Mouse (Mus musculus) limb, embryonic 14.5 days (tissue): Measurements from ENCODE around the gene Nol9. TPM values are rescaled to one million over a fixed set of nuclear protein-coding genes. Genes with fewer than 3 reads are reported as not detected.

Experiments used
- ATAC-seq: fragments of 200-750 bp; cut with Nextera tagmentation; 2 replicates; pipeline ENCODE4 v1.8.0; 2017; ENCODE audit warnings: low read depth, moderate number of reproducible peaks, moderate TSS enrichment; ENCODE audit not compliant: low FRiP score
- DNase-seq: peaks from one replicate; pipeline ENCODE4 v3.0.0-alpha.2; 2015; ENCODE audit warnings: low spot score
- H3K27ac ChIP-seq: fragments of 300-500 bp; sonication (generic); replicated peaks from 2 replicates; pipeline ENCODE4 v1.5.1; 2014; ENCODE audit warnings: low read depth, mild to moderate bottlenecking, low read length, moderate library complexity, mixed read lengths
- H3K27me3 ChIP-seq: fragments of 300-500 bp; sonication (generic); 2 replicates; pipeline ENCODE4 v1.6.1; 2014; ENCODE audit warnings: low read length, mixed read lengths; ENCODE audit not compliant: control insufficient read depth, insufficient read depth
- H3K36me3 ChIP-seq: fragments of 300-500 bp; sonication (generic); 2 replicates; pipeline ENCODE4 v1.6.1; 2014; ENCODE audit warnings: mild to moderate bottlenecking, low read length, moderate library complexity, mixed read lengths; ENCODE audit not compliant: control insufficient read depth, insufficient read depth
- H3K4me1 ChIP-seq: fragments of 300-500 bp; sonication (generic); 2 replicates; pipeline ENCODE4 v1.6.1; 2014; ENCODE audit warnings: antibody characterized with exemption, low read length, mixed read lengths; ENCODE audit not compliant: control insufficient read depth, insufficient read depth
- H3K4me2 ChIP-seq: fragments of 300-500 bp; sonication (generic); replicated peaks from 2 replicates; pipeline ENCODE4 v1.6.1; 2014; ENCODE audit warnings: low read depth, mild to moderate bottlenecking, low read length, moderate library complexity; ENCODE audit not compliant: severe bottlenecking
- H3K4me3 ChIP-seq: fragments of 300-500 bp; sonication (generic); replicated peaks from 2 replicates; pipeline ENCODE4 v1.5.1; 2014; ENCODE audit warnings: low read length
- H3K9ac ChIP-seq: fragments of 300-500 bp; sonication (generic); 2 replicates; pipeline ENCODE4 v1.6.1; 2014; ENCODE audit warnings: mild to moderate bottlenecking, low read depth, low read length, moderate library complexity; ENCODE audit not compliant: severe bottlenecking
- H3K9me3 ChIP-seq: fragments of 300-500 bp; sonication (generic); 2 replicates; pipeline ENCODE4 v1.6.1; 2016; ENCODE audit warnings: low read length; ENCODE audit not compliant: control insufficient read depth
- POLR2A ChIP-seq: fragments of 200-500 bp; IDR thresholded peaks from 2 replicates; pipeline ENCODE4 v1.8.0; 2012; ENCODE audit warnings: inconsistent platforms, mild to moderate bottlenecking, moderate library complexity, borderline replicate concordance; ENCODE audit not compliant: insufficient read depth, insufficient read length; ENCODE audit errors: extremely low read depth
- WGBS: fragments of 180-500 bp; shearing (Covaris S2); extraction: QIAGEN DNeasy Blood & Tissue Kit; methylation state at CpG from one replicate; pipeline ENCODE4 v1.1.7; 2014; 5-methylcytosine and 5-hydroxymethylcytosine counted together
- polyA plus RNA-seq, 2 experiments: library from polyadenylated mRNA; depleted of rRNA in 1 of 2; stranded (reverse) in 1 of 2; unstranded in 1 of 2; fragments of >200 nt; fragmentation: Nextera tagmentation in 1 of 2; extraction: Ambion mirVana in 1 of 2; gene quantifications; 2 replicates each; pipeline versions ENCODE4 v1.2.1 to v1.2.3; 2012 to 2014

Gene Nol9
- polyA plus RNA-seq, 2 experiments = 25.9 to 28.5 TPM

- 0% methylated on average over 37 of the region's 92 CpGs for WGBS
- Histone ChIP-seq H3K27me3 (no peaks in the 10 kb centered on the region), H3K9ac (peak overlapping the region; percentile 90), H3K4me1 (peaks cover 13% of the 10 kb centered on the region), H3K4me3 (peak overlapping the region; percentile 80), H3K27ac (no peak overlapping the region; the same call in 1 of the 2 replicates), H3K4me2 (peak overlapping the region; percentile 76), H3K36me3 (peaks cover 10% of the 10 kb centered on the region; the same call in 1 of the 2 replicates), H3K9me3 (no peaks in the 10 kb centered on the region)
- TF ChIP-seq POLR2A = 0 out of 2 replicates have a peak, but pooled peaks have one; percentile 33
- ATAC-seq (peak; percentile 87), DNase-seq (peak; percentile 53)
Observed at GRCm38 (mm10) chr4:152086505-152087210, 47.5 kb downstream of the Nol9 start.

DNA sequence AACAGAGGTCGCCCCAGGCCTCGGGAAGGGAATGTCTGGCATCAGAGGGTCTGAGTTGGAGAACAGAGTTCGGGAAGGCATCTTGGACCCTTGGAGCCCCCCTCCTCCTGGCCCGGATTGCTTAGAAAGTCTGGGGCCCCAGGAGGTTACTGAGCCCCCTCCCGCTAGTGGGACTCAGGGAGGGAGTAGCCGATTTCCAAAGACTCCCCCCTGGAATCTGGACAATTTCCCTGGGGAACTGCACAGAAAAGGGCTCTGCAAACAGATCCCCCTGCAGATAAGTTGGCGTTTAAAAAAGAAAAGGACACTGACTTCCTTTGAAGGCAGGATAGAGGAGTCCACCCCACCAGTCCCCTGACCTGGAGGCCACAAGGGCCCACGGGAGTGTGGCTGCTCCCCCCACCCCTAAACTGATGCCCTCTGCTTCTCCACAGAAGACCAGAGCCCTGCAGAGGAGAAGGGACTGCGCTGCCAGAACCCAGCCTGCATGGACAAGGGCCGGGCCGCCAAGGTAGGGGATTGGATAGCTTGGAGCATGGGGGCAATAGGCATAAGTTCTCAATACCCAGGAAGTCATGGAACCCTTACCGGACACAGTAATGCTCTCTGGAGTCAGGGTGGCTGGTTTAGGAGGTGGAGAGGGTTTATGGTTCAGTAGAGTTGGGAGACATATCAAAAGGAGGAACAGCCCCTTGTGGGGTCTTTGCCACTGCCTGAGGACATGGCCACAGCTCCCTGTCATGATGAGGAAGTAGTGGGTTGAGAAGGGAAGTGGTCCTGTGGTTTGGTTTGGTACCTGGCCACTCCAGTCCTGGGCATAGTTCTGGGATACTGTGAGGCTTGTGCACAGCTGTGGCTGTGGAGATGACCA is 48.3 kb downstream of the Nol9 start:
- Histone ChIP-seq H3K4me2 (peak overlapping the region; percentile 76), H3K27ac (no peak overlapping the region; the same call in 1 of the 2 replicates), H3K9me3 (no peaks in the 10 kb centered on the region), H3K4me3 (peak overlapping the region; percentile 80), H3K27me3 (no peaks in the 10 kb centered on the region), H3K9ac (peak overlapping the region; percentile 90), H3K4me1 (peaks cover 13% of the 10 kb centered on the region), H3K36me3 (peaks cover 10% of the 10 kb centered on the region; the same call in 1 of the 2 replicates)
- TF ChIP-seq POLR2A = no peak
- WGBS = 3% methylated on average over 12 of the region's 12 CpGs
- ATAC-seq (no peak), DNase-seq (no peak)

- peaks cover 13% of the 10 kb centered on the region for H3K4me1 ChIP-seq
- peak overlapping the region; percentile 76 for H3K4me2 ChIP-seq
- H3K27me3 ChIP-seq = no peaks in the 10 kb centered on the region
- ATAC-seq (no peak), DNase-seq (no peak)
- 50% methylated on average over 4 of the region's 4 CpGs for WGBS
- 0 out of 2 replicates have a peak overlapping the region, but pooled peaks have one; percentile 90 for H3K9ac ChIP-seq
- H3K9me3 ChIP-seq = no peaks in the 10 kb centered on the region
- no peak for TF ChIP-seq POLR2A
- H3K36me3 ChIP-seq = peaks cover 10% of the 10 kb centered on the region; the same call in 1 of the 2 replicates
- peak overlapping the region; percentile 80 for H3K4me3 ChIP-seq
- no peak overlapping the region for H3K27ac ChIP-seq
Observed at GRCm38 (mm10) chr4:152088133-152088532, 49.0 kb downstream of the Nol9 start.

DNA sequence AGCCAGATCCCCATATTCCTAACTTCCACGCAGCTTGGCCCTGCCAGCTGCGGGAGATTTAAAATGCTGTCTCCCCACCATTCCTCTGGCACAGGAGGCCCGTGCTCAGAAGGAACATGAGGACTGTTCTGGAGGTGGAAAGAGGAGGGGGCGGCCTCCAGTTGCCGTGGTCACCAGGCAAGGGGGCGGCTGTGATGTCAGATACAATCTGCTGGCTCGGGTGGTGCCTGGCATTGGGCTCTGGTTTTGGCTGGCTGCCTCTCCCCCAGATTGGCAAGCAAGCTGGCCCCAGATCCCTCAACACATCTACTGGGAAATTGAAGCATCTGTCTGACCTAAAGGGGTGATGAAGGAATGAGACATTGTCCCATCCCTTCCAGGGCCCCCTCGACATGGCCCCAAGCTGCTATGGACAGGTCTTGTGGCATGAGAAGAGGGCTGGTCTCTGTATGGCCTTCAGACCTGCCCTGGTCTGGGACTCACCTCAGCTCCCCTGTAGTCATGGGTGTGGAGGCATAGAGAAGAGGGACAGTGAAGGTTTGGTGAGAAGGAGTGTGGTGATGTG is 49.5 kb downstream of the Nol9 start:
- Histone ChIP-seq H3K36me3 (peaks cover 10% of the 10 kb centered on the region; the same call in 1 of the 2 replicates), H3K27ac (no peak overlapping the region), H3K4me1 (peaks cover 13% of the 10 kb centered on the region), H3K4me2 (0 out of 2 replicates have a peak overlapping the region, but pooled peaks have one; percentile 76), H3K27me3 (no peaks in the 10 kb centered on the region), H3K9ac (no peak overlapping the region), H3K4me3 (no peak overlapping the region), H3K9me3 (no peaks in the 10 kb centered on the region)
- no peak for ATAC-seq
- no peak for TF ChIP-seq POLR2A
- WGBS = 40% methylated on average over 8 of the region's 8 CpGs
- no peak for DNase-seq

- H3K4me3 ChIP-seq = no peak overlapping the region
- no peak overlapping the region for H3K27ac ChIP-seq
- no peak for TF ChIP-seq POLR2A
- peaks cover 10% of the 10 kb centered on the region; the same call in 1 of the 2 replicates for H3K36me3 ChIP-seq
- H3K4me2 ChIP-seq = no peak overlapping the region
- no peaks in the 10 kb centered on the region for H3K9me3 ChIP-seq
- no peak for DNase-seq
- H3K4me1 ChIP-seq = peaks cover 13% of the 10 kb centered on the region
- no peak overlapping the region for H3K9ac ChIP-seq
- H3K27me3 ChIP-seq = no peaks in the 10 kb centered on the region
- no peak for ATAC-seq
- WGBS = 74% methylated on average over 9 of the region's 9 CpGs
Observed at GRCm38 (mm10) chr4:152090191-152090590, 51.1 kb downstream of the Nol9 start.
